Mouse (Mus musculus) megakaryocyte, embryonic 14.5 days (primary cell): ENCODE results near the gene Fgd1.

Experiments used
- FLI1 ChIP-seq: IDR thresholded peaks from 2 replicates; pipeline ENCODE4 v1.6.1; 2012; ENCODE audit warnings: low read length, inconsistent platforms, mixed read lengths
- GATA1 ChIP-seq: IDR thresholded peaks from 3 replicates; pipeline ENCODE4 v1.6.1; 2012; ENCODE audit warnings: mixed read lengths, low read length, inconsistent platforms, borderline replicate concordance

GRCm38 (mm10) chrX:151076007-151076406 lies 30.1 kb downstream of the Fgd1 start:
- TF ChIP-seq GATA1 (no peak), FLI1 (no peak)
